Mouse (Mus musculus): ENCODE data around the gene Pltp. TPM values are rescaled to one million over a fixed set of nuclear protein-coding genes. Genes with fewer than 3 reads are reported as not detected.
A peak's percentile ranks its signal among the peaks of the same experiment; 100 is the strongest.

Pltp gene
- polyA plus RNA-seq, 1 experiment from 2014 or later, result 40.0 TPM

DNA sequence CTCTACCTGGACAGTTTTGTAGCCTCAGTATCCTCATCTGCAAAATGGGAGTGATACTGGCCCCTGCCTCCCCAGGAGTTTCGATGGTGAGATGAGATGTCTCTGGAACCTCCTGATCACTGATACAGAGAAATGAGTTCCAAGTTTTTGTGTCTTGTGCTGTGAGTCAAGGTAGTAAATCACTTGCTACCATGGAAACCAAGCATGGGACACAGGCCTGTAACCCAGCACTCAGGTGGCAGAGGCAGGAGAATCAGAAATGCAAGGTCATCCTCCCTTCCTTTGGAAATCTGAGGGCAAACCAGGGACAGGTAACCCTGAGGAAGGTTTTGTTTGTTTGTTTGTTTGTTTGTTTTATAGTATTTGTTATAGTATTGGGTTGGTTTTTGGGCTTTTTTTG, 28.4 kb downstream of the Pltp start:
- Histone ChIP-seq H3K4me3 (no peak overlapping the region), H3K27ac (no peak overlapping the region), H3K27me3 (ENCODE audit: poor library complexity, severe bottlenecking) (peaks cover 6% of the 10 kb centered on the region; the same call in 1 of the 2 replicates), H3K36me3 (replicated peaks) (peaks cover 47% of the 10 kb centered on the region), H3K9me3 (no peaks in the 10 kb centered on the region), H3K4me1 (peaks cover 22% of the 10 kb centered on the region)
- WGBS, result 98% methylated on average over 1 of the region's 1 CpGs
- DNase-seq (ENCODE audit: extremely low spot score, low spot score), result no peak

DNA sequence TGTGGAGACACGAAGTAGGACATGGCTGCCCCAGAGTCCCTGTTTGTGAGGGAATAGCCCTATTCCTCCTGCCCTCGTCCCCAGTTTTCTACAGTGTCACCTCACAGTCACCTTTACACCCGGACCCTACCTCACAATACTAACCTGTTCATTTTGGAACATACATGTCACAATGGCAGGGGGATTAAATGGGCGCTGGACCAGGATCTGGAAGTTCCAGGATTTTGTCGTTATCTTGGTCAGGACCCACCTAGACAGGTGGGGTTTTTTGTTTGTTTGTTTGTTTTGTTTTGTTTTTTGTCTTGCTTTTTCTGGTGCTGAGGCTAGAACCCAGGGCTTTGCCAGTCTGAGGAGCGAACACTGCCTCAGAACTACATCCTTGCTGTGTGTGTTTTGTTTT, 29.1 kb downstream of the Pltp start, which contains the start of gene Spata25:
Spata25 (minus strand) TSS at position 101 of the 400 bp plus-strand sequence.
- 88% methylated on average over 6 of the region's 6 CpGs for WGBS
- DNase-seq (ENCODE audit: extremely low spot score, low spot score), result no peak

GRCm38 (mm10) chr2:164827146-164827850, 30.2 kb downstream of the Pltp start:
- 92% methylated on average over 16 of the region's 16 CpGs for WGBS
- Histone ChIP-seq H3K4me3 (no peak overlapping the region), H3K27me3 (ENCODE audit: poor library complexity, severe bottlenecking) (peaks cover under 1% of the 10 kb centered on the region; the same call in 1 of the 2 replicates), H3K9me3 (no peaks in the 10 kb centered on the region), H3K4me1 (peaks cover 22% of the 10 kb centered on the region), H3K27ac (no peak overlapping the region), H3K36me3 (replicated peaks) (peaks cover 47% of the 10 kb centered on the region)
- DNase-seq (ENCODE audit: extremely low spot score, low spot score), result no peak

More for the DNA sequence above, 29.1 kb downstream of the Pltp start, which contains the start of gene Spata25:
- Histone ChIP-seq H3K27ac (no peak within 1 kb of the TSS), H3K36me3 (replicated peaks) (peaks cover 47% of the 10 kb centered on the region), H3K27me3 (ENCODE audit: poor library complexity, severe bottlenecking) (peaks cover 6% of the 10 kb centered on the region; the same call in 1 of the 2 replicates), H3K4me3 (no peak within 1 kb of the TSS), H3K4me1 (peaks cover 25% of the 10 kb centered on the region), H3K9me3 (no peaks in the 10 kb centered on the region)

DNA sequence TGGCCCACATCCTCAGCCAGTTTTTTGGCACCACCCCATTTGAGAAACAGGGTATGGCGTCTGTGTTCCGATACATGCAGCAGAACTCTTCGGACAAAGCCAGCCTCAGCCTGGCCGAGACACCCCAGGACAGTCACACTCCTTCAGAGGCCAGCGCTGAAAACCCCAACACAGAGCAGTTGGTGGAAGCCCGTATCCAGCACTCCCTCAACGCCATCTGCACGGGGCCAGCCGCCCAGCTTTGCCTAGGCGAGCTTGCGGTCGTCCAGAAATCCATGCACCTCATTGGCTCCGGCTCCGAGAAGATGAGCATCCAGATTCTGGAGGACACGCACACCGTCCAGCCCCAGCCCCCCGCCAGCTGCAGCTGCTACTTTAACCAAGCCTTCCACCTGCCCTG, 32.0 kb downstream of the Pltp start:
- Histone ChIP-seq H3K27ac (no peak overlapping the region), H3K36me3 (replicated peaks) (peaks cover 60% of the 10 kb centered on the region), H3K9me3 (no peaks in the 10 kb centered on the region), H3K4me1 (peaks cover 26% of the 10 kb centered on the region), H3K27me3 (ENCODE audit: poor library complexity, severe bottlenecking) (no peaks in the 10 kb centered on the region), H3K4me3 (0 out of 2 replicates have a peak overlapping the region, but pooled peaks have one; percentile 5)
- 93% methylated on average over 17 of the region's 17 CpGs for WGBS
- DNase-seq (ENCODE audit: extremely low spot score, low spot score), result no peak

- peaks cover 67% of the 10 kb centered on the region for H3K36me3 ChIP-seq (replicated peaks)
- peak overlapping the region; percentile 83 for H3K4me3 ChIP-seq
- DNase-seq (ENCODE audit: extremely low spot score, low spot score), result no peak
- WGBS, result 91% methylated on average over 4 of the region's 4 CpGs
- H3K9me3 ChIP-seq, result no peaks in the 10 kb centered on the region
- peaks cover 26% of the 10 kb centered on the region for H3K4me1 ChIP-seq
- no peaks in the 10 kb centered on the region for H3K27me3 ChIP-seq (ENCODE audit: poor library complexity, severe bottlenecking)
- H3K27ac ChIP-seq, result no peak overlapping the region
Observed at GRCm38 (mm10) chr2:164823969-164824368, 33.5 kb downstream of the Pltp start.

GRCm38 (mm10) chr2:164823181-164823585, 34.3 kb downstream of the Pltp start:
- Histone ChIP-seq H3K27ac (peak overlapping the region; percentile 91), H3K4me3 (peak overlapping the region; percentile 83), H3K36me3 (replicated peaks) (peaks cover 59% of the 10 kb centered on the region), H3K27me3 (ENCODE audit: poor library complexity, severe bottlenecking) (no peaks in the 10 kb centered on the region), H3K4me1 (peaks cover 26% of the 10 kb centered on the region), H3K9me3 (no peaks in the 10 kb centered on the region)
- 2% methylated on average over 10 of the region's 10 CpGs for WGBS
- no peak for DNase-seq (ENCODE audit: extremely low spot score, low spot score)

GRCm38 (mm10) chr2:164822636-164823165, 34.8 kb downstream of the Pltp start, which contains the start of gene Zswim1:
TSS of gene Zswim1 (plus strand) at chr2:164822686.
- Histone ChIP-seq H3K27me3 (ENCODE audit: poor library complexity, severe bottlenecking) (no peaks in the 10 kb centered on the region), H3K4me3 (peak within 1 kb of the TSS; percentile 83), H3K27ac (peak within 1 kb of the TSS; percentile 91), H3K9me3 (no peaks in the 10 kb centered on the region), H3K36me3 (replicated peaks) (peaks cover 54% of the 10 kb centered on the region), H3K4me1 (peaks cover 26% of the 10 kb centered on the region)
- 1% methylated on average over 32 of the region's 32 CpGs for WGBS
- peak; percentile 99 for DNase-seq (ENCODE audit: extremely low spot score, low spot score)

- no peak overlapping the region for H3K4me3 ChIP-seq
- peaks cover 24% of the 10 kb centered on the region for H3K4me1 ChIP-seq
- H3K36me3 ChIP-seq (replicated peaks), result peaks cover 38% of the 10 kb centered on the region
- 90% methylated on average over 6 of the region's 6 CpGs for WGBS
- DNase-seq (ENCODE audit: extremely low spot score, low spot score), result no peak
- H3K9me3 ChIP-seq, result no peaks in the 10 kb centered on the region
- H3K27me3 ChIP-seq (ENCODE audit: poor library complexity, severe bottlenecking), result no peaks in the 10 kb centered on the region
- H3K27ac ChIP-seq, result no peak overlapping the region
Observed at GRCm38 (mm10) chr2:164821060-164821459, 36.5 kb downstream of the Pltp start.

- H3K27me3 ChIP-seq (ENCODE audit: poor library complexity, severe bottlenecking), result no peaks in the 10 kb centered on the region
- peaks cover 28% of the 10 kb centered on the region for H3K36me3 ChIP-seq (replicated peaks)
- 72% methylated on average over 5 of the region's 5 CpGs for WGBS
- H3K27ac ChIP-seq, result no peak overlapping the region
- peaks cover 12% of the 10 kb centered on the region for H3K4me1 ChIP-seq
- no peak overlapping the region for H3K4me3 ChIP-seq
- DNase-seq (ENCODE audit: extremely low spot score, low spot score), result no peak
- no peaks in the 10 kb centered on the region for H3K9me3 ChIP-seq
Observed at GRCm38 (mm10) chr2:164817703-164818102, 39.8 kb downstream of the Pltp start.

GRCm38 (mm10) chr2:164817206-164817605, 40.3 kb downstream of the Pltp start:
- H3K4me3 ChIP-seq, result no peak overlapping the region
- H3K27me3 ChIP-seq (ENCODE audit: poor library complexity, severe bottlenecking), result no peaks in the 10 kb centered on the region
- peaks cover 29% of the 10 kb centered on the region for H3K36me3 ChIP-seq (replicated peaks)
- no peak for DNase-seq (ENCODE audit: extremely low spot score, low spot score)
- WGBS, result 92% methylated on average over 6 of the region's 6 CpGs
- no peaks in the 10 kb centered on the region for H3K9me3 ChIP-seq
- H3K4me1 ChIP-seq, result peaks cover 7% of the 10 kb centered on the region
- H3K27ac ChIP-seq, result no peak overlapping the region

GRCm38 (mm10) chr2:164815821-164816220, 41.7 kb downstream of the Pltp start:
- Histone ChIP-seq H3K27me3 (ENCODE audit: poor library complexity, severe bottlenecking) (no peaks in the 10 kb centered on the region), H3K4me3 (no peak overlapping the region), H3K27ac (no peak overlapping the region), H3K9me3 (no peaks in the 10 kb centered on the region), H3K36me3 (replicated peaks) (peaks cover 19% of the 10 kb centered on the region), H3K4me1 (peaks cover 3% of the 10 kb centered on the region; the same call in 1 of the 2 replicates)
- no peak for DNase-seq (ENCODE audit: extremely low spot score, low spot score)
- 95% methylated on average over 8 of the region's 8 CpGs for WGBS

GRCm38 (mm10) chr2:164815348-164815747, 42.2 kb downstream of the Pltp start:
- Histone ChIP-seq H3K27me3 (ENCODE audit: poor library complexity, severe bottlenecking) (no peaks in the 10 kb centered on the region), H3K36me3 (replicated peaks) (peaks cover 14% of the 10 kb centered on the region), H3K4me1 (peaks cover 3% of the 10 kb centered on the region; the same call in 1 of the 2 replicates), H3K9me3 (no peaks in the 10 kb centered on the region), H3K27ac (no peak overlapping the region), H3K4me3 (no peak overlapping the region)
- WGBS, result 92% methylated on average over 5 of the region's 5 CpGs
- no peak for DNase-seq (ENCODE audit: extremely low spot score, low spot score)

- H3K36me3 ChIP-seq (replicated peaks), result peaks cover 17% of the 10 kb centered on the region
- no peak overlapping the region for H3K27ac ChIP-seq
- no peak overlapping the region for H3K4me3 ChIP-seq
- no peaks in the 10 kb centered on the region for H3K27me3 ChIP-seq (ENCODE audit: poor library complexity, severe bottlenecking)
- no peak for DNase-seq (ENCODE audit: extremely low spot score, low spot score)
- WGBS, result 73% methylated on average over 2 of the region's 2 CpGs
- no peaks in the 10 kb centered on the region for H3K9me3 ChIP-seq
- H3K4me1 ChIP-seq, result peaks cover 3% of the 10 kb centered on the region; the same call in 1 of the 2 replicates
Observed at GRCm38 (mm10) chr2:164813557-164813956, 44.0 kb downstream of the Pltp start.
